Mouse (Mus musculus): ENCODE measurements at regions not wholly inside any gene's neighbourhood (a gene's known extent, or its start where the extent isn't known, plus 50 kb on each side); places are given as distances from the start of the nearest gene placed in this dataset.

- no peak for DNase-seq
These were observed 109.0 kb upstream of the Egln3 start for GRCm38 (mm10) chr12:54312522-54313210.

- DNase-seq: no peak
These were observed 108.3 kb upstream of the Egln3 start for GRCm38 (mm10) chr12:54311896-54312521.

GRCm38 (mm10) chr12:54309874-54310273, 106.2 kb upstream of the Egln3 start:
- DNase-seq: no peak

GRCm38 (mm10) chr12:54309219-54309618, 105.6 kb upstream of the Egln3 start:
- DNase-seq: no peak

GRCm38 (mm10) chr12:54305135-54305630, 101.5 kb upstream of the Egln3 start:
- no peak for DNase-seq

- DNase-seq: no peak
These were observed 100.1 kb upstream of the Egln3 start for GRCm38 (mm10) chr12:54303746-54304145.

GRCm38 (mm10) chr12:54299506-54299905, 95.8 kb upstream of the Egln3 start:
- DNase-seq: no peak

- no peak for DNase-seq
These were observed 89.6 kb upstream of the Egln3 start for GRCm38 (mm10) chr12:54293248-54293647.

- no peak for DNase-seq
These were observed 86.7 kb upstream of the Egln3 start for GRCm38 (mm10) chr12:54290311-54290710.

GRCm38 (mm10) chr12:54288747-54289146, 85.1 kb upstream of the Egln3 start:
- no peak for DNase-seq

- no peak for DNase-seq
These were observed 84.4 kb upstream of the Egln3 start for GRCm38 (mm10) chr12:54288041-54288502.

GRCm38 (mm10) chr12:54286911-54287819, 83.5 kb upstream of the Egln3 start:
- DNase-seq: peak; percentile 49

GRCm38 (mm10) chr12:54283646-54284045, 80.0 kb upstream of the Egln3 start:
- DNase-seq: no peak

- DNase-seq: no peak
These were observed 79.4 kb upstream of the Egln3 start for GRCm38 (mm10) chr12:54283011-54283410.

GRCm38 (mm10) chr12:54282281-54282921, 78.7 kb upstream of the Egln3 start:
- DNase-seq: no peak

GRCm38 (mm10) chr12:54280457-54280856, 76.8 kb upstream of the Egln3 start:
- DNase-seq: no peak

GRCm38 (mm10) chr12:54280001-54280400, 76.3 kb upstream of the Egln3 start:
- DNase-seq: no peak

GRCm38 (mm10) chr12:54276978-54277537, 73.4 kb upstream of the Egln3 start:
- no peak for DNase-seq

- DNase-seq: no peak
These were observed 69.8 kb upstream of the Egln3 start for GRCm38 (mm10) chr12:54273506-54273905.

- DNase-seq: no peak
These were observed 69.0 kb upstream of the Egln3 start for GRCm38 (mm10) chr12:54272696-54273095.

- no peak for DNase-seq
These were observed 68.6 kb upstream of the Egln3 start for GRCm38 (mm10) chr12:54272226-54272625.

- no peak for DNase-seq
These were observed 62.2 kb upstream of the Egln3 start for GRCm38 (mm10) chr12:54265852-54266251.
